Mouse (Mus musculus): ENCODE results near the gene Rgl2. TPM values are rescaled to one million over a fixed set of nuclear protein-coding genes. Genes with fewer than 3 reads are reported as not detected.
A peak's percentile ranks its signal among the peaks of the same experiment; 100 is the strongest.
"Not testable (repeated sequence)": the region's sequence is repeated elsewhere in the genome, so short reads cannot be mapped to it uniquely, and the experiment has no call there.

The Rgl2 gene
- polyA plus RNA-seq, 1 experiment from 2014 or later: 47.2 TPM

- Histone ChIP-seq H3K4me1 (no peaks in the 10 kb centered on the region), H3K9ac (replicated peaks) (no peak overlapping the region), H3K27me3 (no peaks in the 10 kb centered on the region), H3K36me3 (no peaks in the 10 kb centered on the region), H3K27ac (replicated peaks) (no peak overlapping the region), H3K9me3 (no peaks in the 10 kb centered on the region), H3K4me2 (replicated peaks) (no peak overlapping the region), H3K4me3 (no peak overlapping the region)
- 79% methylated on average over 4 of the region's 4 CpGs for WGBS
- no peak for ATAC-seq (replicated peaks)
These were observed 29.7 kb upstream of the Rgl2 start for GRCm38 (mm10) chr17:33899642-33900041.

GRCm38 (mm10) chr17:33900281-33900988, 28.9 kb upstream of the Rgl2 start:
- Histone ChIP-seq H3K4me1 (no peaks in the 10 kb centered on the region), H3K27ac (replicated peaks) (no peak overlapping the region), H3K4me2 (replicated peaks) (no peak overlapping the region), H3K4me3 (no peak overlapping the region), H3K27me3 (no peaks in the 10 kb centered on the region), H3K36me3 (no peaks in the 10 kb centered on the region), H3K9me3 (no peaks in the 10 kb centered on the region), H3K9ac (replicated peaks) (no peak overlapping the region)
- no peak for ATAC-seq (replicated peaks)
- 75% methylated on average over 7 of the region's 7 CpGs for WGBS

GRCm38 (mm10) chr17:33900989-33901314, 28.4 kb upstream of the Rgl2 start:
- H3K9me3 ChIP-seq: no peaks in the 10 kb centered on the region
- 86% methylated on average over 4 of the region's 4 CpGs for WGBS
- no peak for ATAC-seq (replicated peaks)
- no peak overlapping the region for H3K4me2 ChIP-seq (replicated peaks)
- H3K36me3 ChIP-seq: no peaks in the 10 kb centered on the region
- H3K27me3 ChIP-seq: no peaks in the 10 kb centered on the region
- no peak overlapping the region for H3K9ac ChIP-seq (replicated peaks)
- no peak overlapping the region for H3K4me3 ChIP-seq
- no peaks in the 10 kb centered on the region for H3K4me1 ChIP-seq
- no peak overlapping the region for H3K27ac ChIP-seq (replicated peaks)

- 81% methylated on average over 4 of the region's 4 CpGs for WGBS
- H3K9ac ChIP-seq (replicated peaks): no peak overlapping the region
- H3K4me3 ChIP-seq: no peak overlapping the region
- no peak for ATAC-seq (replicated peaks)
- H3K36me3 ChIP-seq: no peaks in the 10 kb centered on the region
- no peaks in the 10 kb centered on the region for H3K9me3 ChIP-seq
- no peaks in the 10 kb centered on the region for H3K27me3 ChIP-seq
- H3K4me1 ChIP-seq: no peaks in the 10 kb centered on the region; the same call in 1 of the 2 replicates
- H3K4me2 ChIP-seq (replicated peaks): no peak overlapping the region
- H3K27ac ChIP-seq (replicated peaks): no peak overlapping the region
These were observed 27.7 kb upstream of the Rgl2 start for GRCm38 (mm10) chr17:33901653-33902052.

- Histone ChIP-seq H3K9me3 (no peaks in the 10 kb centered on the region), H3K4me1 (no peaks in the 10 kb centered on the region; the same call in 1 of the 2 replicates), H3K36me3 (no peaks in the 10 kb centered on the region), H3K9ac (replicated peaks) (no peak overlapping the region), H3K4me3 (no peak overlapping the region), H3K27me3 (no peaks in the 10 kb centered on the region), H3K27ac (replicated peaks) (no peak overlapping the region), H3K4me2 (replicated peaks) (no peak overlapping the region)
- ATAC-seq (replicated peaks): no peak
- WGBS: 72% methylated on average over 4 of the region's 4 CpGs
These were observed 27.3 kb upstream of the Rgl2 start for GRCm38 (mm10) chr17:33902079-33902478.

GRCm38 (mm10) chr17:33902491-33902890, 26.9 kb upstream of the Rgl2 start:
- H3K4me3 ChIP-seq: no peak overlapping the region
- H3K36me3 ChIP-seq: no peaks in the 10 kb centered on the region
- WGBS: 86% methylated on average over 7 of the region's 7 CpGs
- H3K4me2 ChIP-seq (replicated peaks): no peak overlapping the region
- H3K9me3 ChIP-seq: no peaks in the 10 kb centered on the region
- H3K4me1 ChIP-seq: peaks cover under 1% of the 10 kb centered on the region; the same call in 1 of the 2 replicates
- no peaks in the 10 kb centered on the region for H3K27me3 ChIP-seq
- no peak overlapping the region for H3K9ac ChIP-seq (replicated peaks)
- H3K27ac ChIP-seq (replicated peaks): no peak overlapping the region
- ATAC-seq (replicated peaks): no peak

GRCm38 (mm10) chr17:33903911-33904651, 25.3 kb upstream of the Rgl2 start:
- not testable (repeated sequence) for H3K36me3 ChIP-seq; H3K9ac ChIP-seq (replicated peaks); H3K27ac ChIP-seq (replicated peaks); H3K4me3 ChIP-seq; H3K27me3 ChIP-seq; H3K9me3 ChIP-seq; ATAC-seq (replicated peaks); H3K4me2 ChIP-seq (replicated peaks)
- WGBS: 76% methylated on average over 6 of the region's 6 CpGs
- peaks cover 11% of the 10 kb centered on the region for H3K4me1 ChIP-seq

- not testable (repeated sequence) for H3K36me3 ChIP-seq; H3K9ac ChIP-seq (replicated peaks); H3K4me2 ChIP-seq (replicated peaks); H3K27me3 ChIP-seq; ATAC-seq (replicated peaks); H3K4me3 ChIP-seq; H3K27ac ChIP-seq (replicated peaks); H3K9me3 ChIP-seq
- H3K4me1 ChIP-seq: peaks cover 11% of the 10 kb centered on the region
- WGBS: 50% methylated on average over 4 of the region's 4 CpGs
These were observed 24.5 kb upstream of the Rgl2 start, which contains the start of gene Platr17 for GRCm38 (mm10) chr17:33904835-33905234. Platr17 (plus strand) TSS chr17:33905135.

GRCm38 (mm10) chr17:33908331-33909076, 20.8 kb upstream of the Rgl2 start:
- peak; percentile 12 for ATAC-seq (replicated peaks)
- Histone ChIP-seq H3K9me3 (no peaks in the 10 kb centered on the region), H3K36me3 (peaks cover 23% of the 10 kb centered on the region), H3K4me3 (peak overlapping the region; percentile 80), H3K27ac (replicated peaks) (peak overlapping the region; percentile 95), H3K4me2 (replicated peaks) (peak overlapping the region; percentile 94), H3K4me1 (peaks cover 30% of the 10 kb centered on the region), H3K27me3 (no peaks in the 10 kb centered on the region), H3K9ac (replicated peaks) (peak overlapping the region; percentile 89)
- WGBS: under 1% methylated on average over 43 of the region's 44 CpGs

- under 1% methylated on average over 68 of the region's 68 CpGs for WGBS
- no peaks in the 10 kb centered on the region for H3K27me3 ChIP-seq
These were observed 20.1 kb upstream of the Rgl2 start, which contains the start of gene Daxx for GRCm38 (mm10) chr17:33909077-33909868. Daxx (plus strand) TSS chr17:33909414.

GRCm38 (mm10) chr17:33909869-33910250, 19.5 kb upstream of the Rgl2 start:
- Histone ChIP-seq H3K4me2 (replicated peaks) (peak overlapping the region; percentile 94), H3K4me3 (peak overlapping the region; percentile 80), H3K36me3 (peaks cover 36% of the 10 kb centered on the region), H3K9ac (replicated peaks) (peak overlapping the region; percentile 87), H3K9me3 (no peaks in the 10 kb centered on the region), H3K27me3 (no peaks in the 10 kb centered on the region), H3K27ac (replicated peaks) (peak overlapping the region; percentile 95), H3K4me1 (peaks cover 33% of the 10 kb centered on the region)
- 0 out of 2 replicates have a peak, but pooled peaks have one; percentile 1 for ATAC-seq (replicated peaks)
- under 1% methylated on average over 14 of the region's 14 CpGs for WGBS

More at GRCm38 (mm10) chr17:33909077-33909868, 20.1 kb upstream of the Rgl2 start, which contains the start of gene Daxx:
- Histone ChIP-seq H3K4me1 (peaks cover 30% of the 10 kb centered on the region), H3K9me3 (no peaks in the 10 kb centered on the region), H3K9ac (replicated peaks) (peak within 1 kb of the TSS; percentile 89), H3K4me2 (replicated peaks) (peak within 1 kb of the TSS; percentile 94), H3K27ac (replicated peaks) (peak within 1 kb of the TSS; percentile 95), H3K36me3 (peaks cover 30% of the 10 kb centered on the region), H3K4me3 (peak within 1 kb of the TSS; percentile 80)
- peak; percentile 97 for ATAC-seq (replicated peaks)

Measured in forebrain, embryonic 15.5 days (tissue).